Mouse (Mus musculus) midbrain, embryonic 13.5 days (tissue): ENCODE results near the gene Scube3. TPM values are rescaled to one million over a fixed set of nuclear protein-coding genes. Genes with fewer than 3 reads are reported as not detected.
A peak's percentile ranks its signal among the peaks of the same experiment; 100 is the strongest.

Source experiments
- ATAC-seq: fragments of 200-750 bp; cut with Nextera tagmentation; 2 replicates; pipeline ENCODE4 v1.8.0; 2017; ENCODE audit warnings: mild to moderate bottlenecking, moderate TSS enrichment, moderate library complexity
- H3K27ac ChIP-seq: fragments of 300-500 bp; sonication (generic); 2 replicates; pipeline ENCODE4 v1.5.1; 2015; ENCODE audit warnings: inconsistent platforms, mild to moderate bottlenecking, moderate library complexity
- H3K27me3 ChIP-seq: fragments of 300-500 bp; sonication (generic); 2 replicates; pipeline ENCODE4 v1.6.1; 2015; ENCODE audit warnings: mild to moderate bottlenecking, inconsistent platforms
- H3K36me3 ChIP-seq: fragments of 300-500 bp; sonication (generic); 2 replicates; pipeline ENCODE4 v1.6.1; 2015; ENCODE audit warnings: mild to moderate bottlenecking, inconsistent platforms
- H3K4me1 ChIP-seq: fragments of 300-500 bp; sonication (generic); replicated peaks from 2 replicates; pipeline ENCODE4 v1.6.1; 2015; ENCODE audit warnings: inconsistent platforms
- H3K4me2 ChIP-seq: fragments of 300-500 bp; sonication (generic); replicated peaks from 2 replicates; pipeline ENCODE4 v1.6.1; 2015; ENCODE audit warnings: moderate library complexity, mild to moderate bottlenecking, inconsistent platforms
- H3K4me3 ChIP-seq: fragments of 300-500 bp; sonication (generic); replicated peaks from 2 replicates; pipeline ENCODE4 v1.5.1; 2015; ENCODE audit warnings: mild to moderate bottlenecking, inconsistent platforms
- H3K9ac ChIP-seq: fragments of 300-500 bp; sonication (generic); replicated peaks from 2 replicates; pipeline ENCODE4 v1.6.1; 2015; ENCODE audit warnings: mild to moderate bottlenecking, inconsistent platforms
- H3K9me3 ChIP-seq: fragments of 300-500 bp; sonication (generic); 2 replicates; pipeline ENCODE4 v1.6.1; 2016; ENCODE audit warnings: mild to moderate bottlenecking, inconsistent platforms
- WGBS: fragments of 180-500 bp; shearing (Covaris S2); methylation state at CpG from one replicate; pipeline ENCODE4 v1.1.7; 2015; 5-methylcytosine and 5-hydroxymethylcytosine counted together
- polyA plus RNA-seq: library from polyadenylated mRNA; unstranded; fragments of >200 nt; fragmentation: Nextera tagmentation; extraction: Ambion mirVana; gene quantifications from 2 replicates; pipeline ENCODE4 v1.2.1, GENCODE M21; 2015

The Scube3 gene
- polyA plus RNA-seq, 1 experiment from 2014 or later, result 6.1 TPM

- Histone ChIP-seq H3K27me3 (no peaks in the 10 kb centered on the region), H3K4me3 (no peak overlapping the region), H3K4me1 (peaks cover 12% of the 10 kb centered on the region), H3K27ac (no peak overlapping the region), H3K4me2 (no peak overlapping the region), H3K36me3 (no peaks in the 10 kb centered on the region), H3K9me3 (0 out of 2 replicates have a peak, but pooled peaks cover 2% of the 10 kb centered on the region), H3K9ac (no peak overlapping the region)
- 92% methylated on average over 8 of the region's 8 CpGs for WGBS
- ATAC-seq, result no peak
Observed at GRCm38 (mm10) chr17:28112266-28112665, 29.7 kb upstream of the Scube3 start.

- no peaks in the 10 kb centered on the region for H3K36me3 ChIP-seq
- no peak overlapping the region for H3K9ac ChIP-seq
- H3K9me3 ChIP-seq, result 0 out of 2 replicates have a peak, but pooled peaks cover 2% of the 10 kb centered on the region
- H3K4me1 ChIP-seq, result peaks cover 5% of the 10 kb centered on the region
- no peak overlapping the region; the same call in 1 of the 2 replicates for H3K27ac ChIP-seq
- H3K4me3 ChIP-seq, result no peak overlapping the region
- ATAC-seq, result peak; percentile 56; the same call in 1 of the 2 replicates
- 38% methylated on average over 9 of the region's 9 CpGs for WGBS
- H3K27me3 ChIP-seq, result no peaks in the 10 kb centered on the region
- H3K4me2 ChIP-seq, result no peak overlapping the region
Observed at GRCm38 (mm10) chr17:28116335-28116734, 25.6 kb upstream of the Scube3 start.

DNA sequence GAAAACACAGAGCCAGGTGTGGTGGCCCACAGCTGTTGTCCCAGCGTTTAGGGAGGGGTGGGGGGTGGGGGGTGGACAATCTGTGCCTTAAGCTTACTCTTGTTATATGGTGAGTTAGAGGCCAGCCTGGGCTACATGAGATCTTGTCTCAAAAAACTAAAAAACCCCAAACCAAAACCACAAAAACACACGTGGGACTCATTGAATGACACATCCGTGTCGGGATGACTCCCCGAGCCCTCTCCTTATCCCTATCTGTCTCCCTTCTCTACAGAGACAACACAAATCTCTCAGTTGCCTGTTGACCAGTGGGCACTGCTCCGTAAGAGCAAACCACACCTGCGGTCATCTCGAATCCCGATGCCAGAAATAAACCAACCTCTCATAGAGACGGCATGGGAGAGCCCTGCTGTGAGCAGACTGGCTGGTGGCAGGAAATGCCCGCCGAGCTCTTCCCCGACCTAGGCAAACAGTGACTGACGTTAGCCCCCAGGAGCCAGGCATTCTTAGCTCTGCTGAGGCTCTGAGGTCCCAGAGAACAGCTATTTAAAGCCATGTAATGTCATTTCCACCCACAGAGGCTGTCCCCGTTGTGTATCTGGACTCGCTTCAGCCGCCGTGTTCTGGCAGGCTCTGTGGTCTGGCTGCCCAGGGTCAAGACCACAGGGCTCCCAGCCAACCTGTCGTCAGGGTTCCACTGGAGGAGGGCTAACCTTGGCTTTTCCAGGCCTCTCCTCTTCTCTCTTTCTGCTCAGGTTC lies 24.3 kb upstream of the Scube3 start:
- 68% methylated on average over 19 of the region's 19 CpGs for WGBS
- H3K9me3 ChIP-seq, result 0 out of 2 replicates have a peak, but pooled peaks cover 2% of the 10 kb centered on the region
- H3K27ac ChIP-seq, result no peak overlapping the region
- H3K9ac ChIP-seq, result no peak overlapping the region
- no peak overlapping the region for H3K4me2 ChIP-seq
- H3K4me3 ChIP-seq, result no peak overlapping the region
- no peaks in the 10 kb centered on the region for H3K36me3 ChIP-seq
- ATAC-seq, result no peak
- 0 out of 2 replicates have a peak, but pooled peaks cover 6% of the 10 kb centered on the region for H3K27me3 ChIP-seq
- peaks cover 6% of the 10 kb centered on the region for H3K4me1 ChIP-seq

DNA sequence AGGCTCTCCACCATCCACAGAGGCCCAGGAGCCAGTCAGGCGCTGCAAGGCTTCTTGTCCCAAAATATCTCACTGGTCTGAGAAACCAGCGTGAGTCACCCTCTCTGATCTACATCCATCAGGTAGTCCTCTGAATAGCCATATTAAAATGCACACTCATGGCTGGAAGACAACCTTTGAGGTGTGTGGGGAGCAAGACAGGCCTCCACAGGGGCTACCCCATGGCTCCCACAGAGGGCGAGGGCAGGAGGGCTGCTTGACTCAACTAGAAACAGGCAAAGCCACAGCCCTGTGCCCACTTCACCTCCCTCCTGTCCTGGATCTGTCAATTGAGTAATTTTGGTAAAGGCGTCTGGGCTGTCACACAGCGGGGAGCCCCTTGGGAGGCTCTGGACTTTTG lies 21.5 kb upstream of the Scube3 start:
- H3K4me1 ChIP-seq, result peaks cover 25% of the 10 kb centered on the region
- no peak overlapping the region for H3K27ac ChIP-seq
- no peak for ATAC-seq
- no peak overlapping the region for H3K9ac ChIP-seq
- WGBS, result 84% methylated on average over 5 of the region's 5 CpGs
- H3K27me3 ChIP-seq, result peaks cover 9% of the 10 kb centered on the region; the same call in 1 of the 2 replicates
- no peaks in the 10 kb centered on the region for H3K9me3 ChIP-seq
- H3K36me3 ChIP-seq, result no peaks in the 10 kb centered on the region
- no peak overlapping the region for H3K4me3 ChIP-seq
- H3K4me2 ChIP-seq, result no peak overlapping the region

- peak overlapping the region; percentile 36; the same call in 1 of the 2 replicates for H3K9ac ChIP-seq
- peaks cover 20% of the 10 kb centered on the region for H3K4me1 ChIP-seq
- H3K36me3 ChIP-seq, result no peaks in the 10 kb centered on the region
- no peak overlapping the region for H3K4me3 ChIP-seq
- H3K27ac ChIP-seq, result no peak overlapping the region
- H3K4me2 ChIP-seq, result peak overlapping the region; percentile 27
- ATAC-seq, result no peak
- WGBS, result 37% methylated on average over 13 of the region's 13 CpGs
- H3K27me3 ChIP-seq, result peaks cover 9% of the 10 kb centered on the region; the same call in 1 of the 2 replicates
- no peaks in the 10 kb centered on the region for H3K9me3 ChIP-seq
Observed at GRCm38 (mm10) chr17:28122949-28123348, 19.0 kb upstream of the Scube3 start.

DNA sequence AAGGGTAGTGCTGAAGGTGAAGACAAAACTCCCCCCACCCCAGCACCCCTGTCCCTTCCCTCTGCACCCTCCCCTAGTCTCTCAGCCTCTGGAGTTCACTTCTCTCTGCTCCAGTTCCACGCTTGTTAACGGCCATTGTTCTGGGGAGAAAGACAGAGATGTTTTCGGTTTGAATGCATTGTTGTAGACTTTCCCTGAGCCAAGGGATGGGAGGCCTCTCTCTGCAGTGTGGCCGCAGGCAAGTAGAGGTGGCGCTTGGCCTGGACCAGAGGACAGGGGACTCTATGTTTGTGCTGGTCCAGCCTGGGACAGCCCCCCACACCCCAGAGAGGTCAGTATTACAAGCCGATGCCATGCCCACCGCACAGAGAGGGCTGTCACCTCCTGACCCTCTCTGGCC lies 18.3 kb upstream of the Scube3 start:
- Histone ChIP-seq H3K27me3 (peaks cover 9% of the 10 kb centered on the region; the same call in 1 of the 2 replicates), H3K27ac (no peak overlapping the region), H3K9me3 (no peaks in the 10 kb centered on the region), H3K4me2 (peak overlapping the region; percentile 27), H3K4me3 (no peak overlapping the region), H3K36me3 (no peaks in the 10 kb centered on the region), H3K4me1 (peaks cover 20% of the 10 kb centered on the region), H3K9ac (0 out of 2 replicates have a peak overlapping the region, but pooled peaks have one; percentile 2)
- ATAC-seq, result peak; percentile 67; the same call in 1 of the 2 replicates
- 8% methylated on average over 7 of the region's 7 CpGs for WGBS

- Histone ChIP-seq H3K27me3 (peaks cover 9% of the 10 kb centered on the region; the same call in 1 of the 2 replicates), H3K36me3 (no peaks in the 10 kb centered on the region), H3K4me3 (no peak overlapping the region), H3K9ac (no peak overlapping the region), H3K9me3 (no peaks in the 10 kb centered on the region), H3K27ac (no peak overlapping the region), H3K4me1 (peaks cover 20% of the 10 kb centered on the region), H3K4me2 (no peak overlapping the region)
- ATAC-seq, result no peak
- 66% methylated on average over 8 of the region's 8 CpGs for WGBS
Observed at GRCm38 (mm10) chr17:28124368-28124767, 17.6 kb upstream of the Scube3 start.

DNA sequence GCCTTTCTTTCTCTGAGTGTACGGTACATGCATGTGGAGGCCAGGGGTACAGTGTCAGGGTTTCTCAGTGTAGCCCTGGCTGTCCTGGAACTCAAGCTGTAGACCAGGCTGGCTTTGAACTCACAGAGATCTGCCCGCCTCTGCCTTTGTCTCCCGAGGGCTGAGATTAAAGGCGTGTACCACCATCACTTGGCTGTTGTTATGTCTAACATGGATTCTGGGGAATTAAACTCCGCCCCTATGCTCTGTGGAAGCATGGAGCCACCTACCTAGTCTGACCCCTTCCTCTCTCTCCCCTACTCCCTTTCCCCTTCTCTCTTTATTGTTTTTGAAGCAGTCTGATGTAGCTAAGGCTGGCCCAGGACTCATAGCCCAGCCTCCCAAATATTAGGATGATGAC lies 12.1 kb upstream of the Scube3 start:
- H3K4me2 ChIP-seq, result no peak overlapping the region
- WGBS, result 91% methylated on average over 5 of the region's 5 CpGs
- H3K4me1 ChIP-seq, result peaks cover 17% of the 10 kb centered on the region
- H3K36me3 ChIP-seq, result no peaks in the 10 kb centered on the region
- H3K27ac ChIP-seq, result no peak overlapping the region
- ATAC-seq, result no peak
- H3K9ac ChIP-seq, result no peak overlapping the region
- peaks cover 11% of the 10 kb centered on the region for H3K27me3 ChIP-seq
- H3K9me3 ChIP-seq, result no peaks in the 10 kb centered on the region
- H3K4me3 ChIP-seq, result no peak overlapping the region

GRCm38 (mm10) chr17:28130391-28131125 lies 11.4 kb upstream of the Scube3 start:
- Histone ChIP-seq H3K27me3 (peaks cover 10% of the 10 kb centered on the region; the same call in 1 of the 2 replicates), H3K4me3 (no peak overlapping the region), H3K36me3 (no peaks in the 10 kb centered on the region), H3K4me2 (no peak overlapping the region), H3K4me1 (peaks cover 16% of the 10 kb centered on the region), H3K9ac (no peak overlapping the region), H3K9me3 (no peaks in the 10 kb centered on the region), H3K27ac (no peak overlapping the region)
- no peak for ATAC-seq
- 72% methylated on average over 5 of the region's 5 CpGs for WGBS

DNA sequence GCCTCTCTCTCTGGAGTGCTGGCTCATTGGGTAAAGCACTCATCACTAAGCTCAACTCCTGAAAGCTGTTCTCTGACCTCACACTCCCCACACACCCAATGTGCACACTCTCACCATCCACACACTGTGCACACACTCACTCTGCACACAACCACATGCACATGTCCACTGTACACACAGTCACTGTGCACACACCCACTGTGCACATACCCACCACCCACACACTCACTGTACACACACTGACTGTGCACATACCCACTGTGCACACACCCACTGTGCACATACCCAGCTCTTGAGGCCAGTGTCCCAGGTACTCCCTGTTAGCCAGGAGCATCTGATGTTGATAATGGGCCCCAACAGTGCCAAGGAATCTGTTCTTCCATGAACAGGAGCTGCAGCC lies 10.8 kb upstream of the Scube3 start:
- H3K36me3 ChIP-seq, result no peaks in the 10 kb centered on the region
- no peak overlapping the region for H3K4me3 ChIP-seq
- peaks cover 10% of the 10 kb centered on the region; the same call in 1 of the 2 replicates for H3K27me3 ChIP-seq
- H3K9ac ChIP-seq, result no peak overlapping the region
- no peaks in the 10 kb centered on the region for H3K9me3 ChIP-seq
- H3K27ac ChIP-seq, result 0 out of 2 replicates have a peak overlapping the region, but pooled peaks have one; percentile 20
- peaks cover 16% of the 10 kb centered on the region for H3K4me1 ChIP-seq
- no peak for ATAC-seq
- no peak overlapping the region for H3K4me2 ChIP-seq

GRCm38 (mm10) chr17:28133193-28133592 lies 8.7 kb upstream of the Scube3 start:
- no peaks in the 10 kb centered on the region for H3K36me3 ChIP-seq
- peaks cover 20% of the 10 kb centered on the region for H3K4me1 ChIP-seq
- no peak overlapping the region for H3K4me3 ChIP-seq
- H3K9ac ChIP-seq, result 0 out of 2 replicates have a peak overlapping the region, but pooled peaks have one; percentile 19
- no peaks in the 10 kb centered on the region for H3K9me3 ChIP-seq
- 6% methylated on average over 14 of the region's 14 CpGs for WGBS
- ATAC-seq, result peak; percentile 54; the same call in 1 of the 2 replicates
- peaks cover 10% of the 10 kb centered on the region; the same call in 1 of the 2 replicates for H3K27me3 ChIP-seq
- H3K4me2 ChIP-seq, result no peak overlapping the region
- no peak overlapping the region for H3K27ac ChIP-seq

- H3K36me3 ChIP-seq, result no peaks in the 10 kb centered on the region
- ATAC-seq, result no peak
- no peak overlapping the region for H3K9ac ChIP-seq
- H3K4me1 ChIP-seq, result peaks cover 27% of the 10 kb centered on the region
- 86% methylated on average over 3 of the region's 3 CpGs for WGBS
- H3K4me3 ChIP-seq, result no peak overlapping the region
- H3K27ac ChIP-seq, result no peak overlapping the region
- H3K4me2 ChIP-seq, result no peak overlapping the region
- peaks cover 21% of the 10 kb centered on the region for H3K27me3 ChIP-seq
- H3K9me3 ChIP-seq, result no peaks in the 10 kb centered on the region
Observed at GRCm38 (mm10) chr17:28135496-28135895, 6.4 kb upstream of the Scube3 start.
